Mouse (Mus musculus) midbrain, embryonic 11.5 days (tissue): ENCODE data around the gene Cs. TPM values are rescaled to one million over a fixed set of nuclear protein-coding genes. Genes with fewer than 3 reads are reported as not detected.
A peak's percentile ranks its signal among the peaks of the same experiment; 100 is the strongest.

Source experiments
- ATAC-seq: fragments of 200-750 bp; cut with Nextera tagmentation; 2 replicates; pipeline ENCODE4 v1.8.0; 2017; ENCODE audit warnings: moderate TSS enrichment, moderate library complexity; ENCODE audit not compliant: low FRiP score
- DNase-seq: peaks from one replicate; pipeline ENCODE4 v3.0.0; 2015; ENCODE audit warnings: low spot score; ENCODE audit errors: missing footprints
- H3K27ac ChIP-seq: fragments of 300-500 bp; sonication (generic); 2 replicates; pipeline ENCODE4 v1.5.1; 2014; ENCODE audit warnings: low read depth, low read length
- H3K27me3 ChIP-seq: fragments of 300-500 bp; sonication (generic); 2 replicates; pipeline ENCODE4 v1.6.1; 2014; ENCODE audit warnings: mild to moderate bottlenecking, low read length, moderate library complexity, mixed read lengths; ENCODE audit not compliant: control insufficient read depth, insufficient read depth
- H3K36me3 ChIP-seq: fragments of 300-500 bp; sonication (generic); 2 replicates; pipeline ENCODE4 v1.6.1; 2014; ENCODE audit warnings: mild to moderate bottlenecking, low read length, moderate library complexity, mixed read lengths; ENCODE audit not compliant: control insufficient read depth, insufficient read depth
- H3K4me1 ChIP-seq: fragments of 300-500 bp; sonication (generic); 2 replicates; pipeline ENCODE4 v1.6.1; 2014; ENCODE audit warnings: low read length; ENCODE audit not compliant: control insufficient read depth, insufficient read depth
- H3K4me2 ChIP-seq: fragments of 300-500 bp; sonication (generic); 2 replicates; pipeline ENCODE4 v1.6.1; 2014; ENCODE audit warnings: mild to moderate bottlenecking, moderate library complexity
- H3K4me3 ChIP-seq: fragments of 300-500 bp; sonication (generic); 2 replicates; pipeline ENCODE4 v1.5.1; 2014; ENCODE audit warnings: low read depth, low read length
- H3K9ac ChIP-seq: fragments of 300-500 bp; sonication (generic); 2 replicates; pipeline ENCODE4 v1.6.1; 2014; ENCODE audit warnings: low read length
- H3K9me3 ChIP-seq: fragments of 300-500 bp; sonication (generic); 2 replicates; pipeline ENCODE4 v1.6.1; 2016; ENCODE audit warnings: low read length; ENCODE audit not compliant: control insufficient read depth
- WGBS: fragments of 180-500 bp; shearing (Covaris S2); extraction: QIAGEN DNeasy Blood & Tissue Kit; methylation state at CpG from one replicate; pipeline ENCODE4 v1.1.7; 2014; 5-methylcytosine and 5-hydroxymethylcytosine counted together
- polyA plus RNA-seq: library from polyadenylated mRNA; unstranded; fragments of >200 nt; fragmentation: Nextera tagmentation; extraction: Ambion mirVana; gene quantifications from 2 replicates; pipeline ENCODE4 v1.2.1, GENCODE M21; 2014

Gene Cs
- polyA plus RNA-seq, 1 experiment from 2014 or later = 248 TPM

DNA sequence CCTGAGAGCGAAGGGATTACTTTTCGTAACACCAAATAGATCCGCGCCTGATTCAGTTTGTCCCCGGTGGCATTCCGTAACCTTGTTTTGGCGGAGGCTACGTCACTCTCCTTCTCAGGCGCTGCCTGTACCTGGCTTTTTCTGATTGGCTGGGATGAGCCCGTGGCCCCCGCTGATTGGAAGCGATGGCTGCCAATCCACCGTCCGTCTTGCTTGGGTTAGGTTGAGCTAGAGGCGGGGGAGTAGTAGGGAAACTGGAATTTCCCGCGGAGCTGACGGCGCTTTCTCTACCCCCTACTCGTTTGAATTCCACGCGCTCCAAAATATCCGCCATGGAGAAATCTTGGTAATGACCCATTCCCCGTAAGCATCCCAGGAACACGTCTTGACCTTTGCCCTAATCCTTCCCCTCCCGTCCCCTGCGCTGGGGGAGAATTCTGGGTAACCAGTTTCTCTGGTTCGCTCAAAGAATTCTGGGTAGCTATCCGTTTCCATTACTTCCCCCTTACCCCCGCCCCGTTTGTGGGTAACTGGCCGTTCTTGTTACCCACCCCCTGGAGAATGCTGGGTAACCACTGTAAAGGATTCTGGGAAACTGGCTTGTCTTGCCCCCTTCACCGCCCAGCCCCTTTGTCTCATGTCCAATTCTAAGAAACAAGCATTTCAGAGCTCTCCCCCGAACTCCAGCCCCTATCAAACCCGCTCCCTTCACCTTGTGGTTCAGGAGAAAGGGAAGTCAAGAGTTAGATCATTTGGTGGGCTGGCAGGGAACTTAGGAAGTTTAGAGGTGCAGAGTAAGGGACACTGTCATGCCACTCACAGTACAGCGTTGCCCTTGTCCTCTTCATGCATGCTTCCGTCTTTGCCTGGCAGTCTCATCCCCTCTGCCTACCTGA, 34.2 kb upstream of the Cs start, which contains the start of gene Pan2:
Gene Pan2 (plus strand): TSS at position 210 of the 896 bp plus-strand sequence.
- H3K27ac ChIP-seq = peak within 1 kb of the TSS; percentile 73
- 3% methylated on average over 37 of the region's 37 CpGs for WGBS
- H3K4me2 ChIP-seq = peak within 1 kb of the TSS; percentile 65
- DNase-seq (peak; percentile 100), ATAC-seq (peak; percentile 99)
- H3K27me3 ChIP-seq = no peaks in the 10 kb centered on the region
- peak within 1 kb of the TSS; percentile 76 for H3K9ac ChIP-seq
- peaks cover 3% of the 10 kb centered on the region; the same call in 1 of the 2 replicates for H3K36me3 ChIP-seq
- H3K9me3 ChIP-seq = no peaks in the 10 kb centered on the region
- peak within 1 kb of the TSS; percentile 40 for H3K4me3 ChIP-seq
- peaks cover 11% of the 10 kb centered on the region for H3K4me1 ChIP-seq

DNA sequence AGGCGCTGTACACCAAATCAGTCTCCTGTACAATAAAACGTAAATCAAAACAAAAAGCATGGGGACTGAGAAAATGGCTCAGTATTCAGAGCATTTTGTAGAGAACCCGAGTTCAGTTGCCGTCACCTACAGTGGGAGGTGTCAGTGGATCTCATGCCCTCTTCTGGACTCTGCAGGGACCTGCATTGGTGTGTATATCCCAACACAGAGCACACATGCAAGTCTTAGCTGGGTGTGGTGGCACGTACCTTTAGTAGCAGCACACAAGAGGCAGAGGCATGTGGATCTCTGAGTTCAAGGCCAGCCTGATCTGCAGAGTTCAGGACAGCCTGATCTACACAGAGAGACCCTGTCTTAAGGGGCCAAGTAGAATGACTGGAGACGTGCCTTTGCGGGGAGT, 27.9 kb upstream of the Cs start:
- H3K27ac ChIP-seq = no peak overlapping the region
- no peak for ATAC-seq
- peaks cover 23% of the 10 kb centered on the region for H3K36me3 ChIP-seq
- H3K9me3 ChIP-seq = no peaks in the 10 kb centered on the region
- no peak overlapping the region for H3K4me2 ChIP-seq
- WGBS = 92% methylated on average over 7 of the region's 7 CpGs
- H3K27me3 ChIP-seq = no peaks in the 10 kb centered on the region
- no peak for DNase-seq
- no peak overlapping the region for H3K9ac ChIP-seq
- no peak overlapping the region for H3K4me3 ChIP-seq
- H3K4me1 ChIP-seq = no peaks in the 10 kb centered on the region

GRCm38 (mm10) chr10:128310177-128310576, 27.4 kb upstream of the Cs start:
- no peak overlapping the region for H3K9ac ChIP-seq
- no peaks in the 10 kb centered on the region for H3K4me1 ChIP-seq
- H3K4me3 ChIP-seq = no peak overlapping the region
- ATAC-seq (no peak), DNase-seq (peak; percentile 14)
- peaks cover 25% of the 10 kb centered on the region for H3K36me3 ChIP-seq
- H3K4me2 ChIP-seq = no peak overlapping the region
- WGBS = 88% methylated on average over 11 of the region's 11 CpGs
- H3K27ac ChIP-seq = no peak overlapping the region
- no peaks in the 10 kb centered on the region for H3K9me3 ChIP-seq
- H3K27me3 ChIP-seq = no peaks in the 10 kb centered on the region

GRCm38 (mm10) chr10:128310902-128311301, 26.6 kb upstream of the Cs start:
- ATAC-seq = no peak
- 95% methylated on average over 4 of the region's 4 CpGs for WGBS
- no peak overlapping the region for H3K9ac ChIP-seq
- H3K4me3 ChIP-seq = no peak overlapping the region
- no peaks in the 10 kb centered on the region for H3K27me3 ChIP-seq
- no peaks in the 10 kb centered on the region for H3K9me3 ChIP-seq
- H3K4me2 ChIP-seq = no peak overlapping the region
- DNase-seq = no peak
- no peaks in the 10 kb centered on the region for H3K4me1 ChIP-seq
- no peak overlapping the region for H3K27ac ChIP-seq
- H3K36me3 ChIP-seq = peaks cover 25% of the 10 kb centered on the region

DNA sequence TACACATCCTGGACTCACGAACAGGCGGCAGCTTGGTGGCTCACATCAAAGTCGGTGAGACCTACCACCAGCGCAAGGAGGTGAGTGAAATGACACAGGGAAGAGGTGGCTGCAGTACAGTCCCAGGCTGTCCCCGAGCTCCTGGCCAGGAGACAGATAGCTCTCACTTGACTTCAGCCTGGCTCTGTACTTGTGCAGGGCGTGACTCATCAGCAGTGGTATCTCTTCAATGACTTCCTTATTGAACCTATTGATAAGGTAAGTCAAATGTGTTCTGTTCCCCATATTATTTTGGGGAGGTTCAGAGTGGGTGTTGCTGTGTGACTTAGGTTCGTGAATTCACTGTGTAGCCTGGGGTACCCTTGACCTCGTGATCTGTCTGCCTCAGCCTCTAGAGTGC, 22.0 kb upstream of the Cs start:
- H3K4me1 ChIP-seq = no peaks in the 10 kb centered on the region
- ATAC-seq = no peak
- no peaks in the 10 kb centered on the region for H3K9me3 ChIP-seq
- H3K27ac ChIP-seq = no peak overlapping the region
- no peak overlapping the region for H3K4me2 ChIP-seq
- H3K9ac ChIP-seq = no peak overlapping the region
- H3K36me3 ChIP-seq = peaks cover 25% of the 10 kb centered on the region
- H3K27me3 ChIP-seq = no peaks in the 10 kb centered on the region
- no peak overlapping the region for H3K4me3 ChIP-seq
- DNase-seq = peak; percentile 19
- 95% methylated on average over 8 of the region's 8 CpGs for WGBS

DNA sequence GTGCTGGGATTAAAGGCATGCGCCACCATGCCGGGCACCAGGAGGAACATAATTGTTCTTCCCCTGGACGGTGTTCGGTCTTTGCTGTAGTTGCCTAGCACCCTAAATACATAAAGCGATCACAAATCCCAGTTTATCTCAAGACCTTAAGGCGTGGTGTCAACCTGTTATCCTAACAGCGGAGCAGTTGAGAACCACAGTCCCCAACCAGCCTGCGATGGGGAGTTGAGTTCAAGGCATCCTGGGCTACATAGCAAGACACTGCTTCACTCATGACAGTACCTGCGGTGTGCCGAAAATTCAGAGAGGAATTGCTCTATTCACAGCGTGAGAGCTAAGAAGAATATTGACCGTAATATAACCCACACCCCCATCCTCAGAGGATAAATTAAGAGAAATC, 15.9 kb upstream of the Cs start:
- Histone ChIP-seq H3K27me3 (no peaks in the 10 kb centered on the region), H3K4me2 (peak overlapping the region; percentile 89), H3K4me1 (peaks cover 11% of the 10 kb centered on the region), H3K36me3 (peaks cover 24% of the 10 kb centered on the region), H3K9me3 (no peaks in the 10 kb centered on the region), H3K9ac (peak overlapping the region; percentile 99), H3K27ac (no peak overlapping the region), H3K4me3 (peak overlapping the region; percentile 82)
- ATAC-seq (no peak), DNase-seq (peak; percentile 90)
- 63% methylated on average over 12 of the region's 12 CpGs for WGBS

DNA sequence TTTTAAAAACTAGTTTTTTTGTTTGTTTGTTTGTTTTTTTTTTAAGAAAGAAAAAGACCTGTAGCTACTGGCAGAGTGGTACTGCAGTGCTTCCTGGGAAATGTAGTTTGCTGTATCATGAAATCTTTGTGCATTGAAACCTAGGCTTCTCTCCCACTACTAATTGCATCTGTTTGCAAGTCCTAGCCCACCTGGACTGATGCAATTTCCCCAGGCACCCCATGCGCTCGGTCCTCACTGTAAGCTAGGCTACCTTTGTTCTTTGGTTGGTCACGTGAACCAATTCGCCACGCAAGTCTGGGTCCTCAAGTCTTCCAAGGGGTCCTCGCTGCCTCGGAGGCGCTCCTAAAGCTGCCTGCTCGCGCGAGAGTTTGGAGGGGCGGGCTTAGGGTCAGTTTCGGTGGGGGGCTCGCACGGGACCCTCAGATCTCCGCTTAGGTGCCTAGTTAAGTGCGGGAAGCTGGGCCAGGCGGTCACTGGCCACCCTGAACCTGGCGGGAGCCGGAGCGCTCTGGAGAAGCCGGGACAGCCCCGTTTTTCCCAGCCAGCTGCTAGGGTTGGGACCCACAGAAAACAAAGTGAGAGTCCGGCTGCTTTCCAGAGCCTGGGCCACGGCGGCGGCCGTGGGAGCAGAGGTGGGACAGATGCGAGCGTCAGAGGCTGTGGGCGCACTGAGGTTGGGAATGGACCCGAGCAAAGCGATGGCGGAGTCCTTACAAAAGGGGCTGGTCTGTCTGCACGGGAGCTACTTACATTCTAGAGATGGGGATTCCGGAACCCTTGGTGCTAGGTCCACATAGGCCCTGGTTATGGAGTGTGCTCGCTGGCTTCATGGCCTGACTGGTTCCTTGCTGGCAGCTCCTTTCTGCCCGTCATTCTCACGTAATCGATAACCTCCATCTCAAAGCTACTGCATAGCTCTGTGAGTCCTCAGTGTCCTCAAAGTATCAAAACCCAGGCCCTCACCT, 15.1 kb upstream of the Cs start, which contains the start of gene Cnpy2:
Gene Cnpy2 (plus strand): TSS at position 319 of the 968 bp plus-strand sequence.
- H3K36me3 ChIP-seq = peaks cover 29% of the 10 kb centered on the region
- peaks cover 11% of the 10 kb centered on the region for H3K4me1 ChIP-seq
- no peaks in the 10 kb centered on the region for H3K27me3 ChIP-seq
- peak within 1 kb of the TSS; percentile 82 for H3K4me3 ChIP-seq
- ATAC-seq (peak; percentile 97), DNase-seq (peak; percentile 99)
- peak within 1 kb of the TSS; percentile 89 for H3K4me2 ChIP-seq
- whole genome bisulfite sequencing = under 1% methylated on average over 40 of the region's 40 CpGs
- peak within 1 kb of the TSS; percentile 99 for H3K9ac ChIP-seq
- peak within 1 kb of the TSS; percentile 87 for H3K27ac ChIP-seq
- no peaks in the 10 kb centered on the region for H3K9me3 ChIP-seq

DNA sequence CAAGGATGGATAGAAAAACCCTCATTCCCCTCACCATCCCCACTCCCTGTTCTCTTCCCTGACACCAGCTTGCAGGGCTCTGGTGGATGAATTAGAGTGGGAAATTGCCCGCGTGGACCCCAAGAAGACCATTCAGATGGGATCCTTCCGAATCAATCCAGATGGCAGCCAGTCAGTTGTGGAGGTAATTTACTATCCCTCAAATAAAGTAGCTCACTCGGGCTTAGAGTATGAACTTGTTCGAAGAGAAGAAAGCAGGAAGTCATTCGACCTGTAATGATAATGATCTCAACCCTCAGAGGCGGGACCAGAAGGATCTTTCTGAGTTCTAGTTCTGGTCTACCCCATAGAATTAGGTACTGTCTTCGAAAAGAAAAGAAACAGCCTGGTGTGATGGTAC, 14.0 kb upstream of the Cs start:
- no peak overlapping the region for H3K27ac ChIP-seq
- peaks cover 25% of the 10 kb centered on the region for H3K36me3 ChIP-seq
- peak overlapping the region; percentile 82 for H3K4me3 ChIP-seq

More for the DNA sequence above, 14.0 kb upstream of the Cs start:
- H3K27me3 ChIP-seq = no peaks in the 10 kb centered on the region
- peak overlapping the region; percentile 99 for H3K9ac ChIP-seq
- ATAC-seq (no peak), DNase-seq (peak; percentile 81)
- WGBS = 87% methylated on average over 8 of the region's 8 CpGs
- peaks cover 11% of the 10 kb centered on the region for H3K4me1 ChIP-seq
- peak overlapping the region; percentile 89 for H3K4me2 ChIP-seq
- no peaks in the 10 kb centered on the region for H3K9me3 ChIP-seq
